Mouse (Mus musculus) neural tube, embryonic 15.5 days (tissue): ENCODE results near the gene Prkcb. TPM values are rescaled to one million over a fixed set of nuclear protein-coding genes. Genes with fewer than 3 reads are reported as not detected.
"Not testable (repeated sequence)": the region's sequence is repeated elsewhere in the genome, so short reads cannot be mapped to it uniquely, and the experiment has no call there.

Experiments
- ATAC-seq: fragments of 200-750 bp; cut with Nextera tagmentation; 2 replicates; pipeline ENCODE4 v1.8.0; 2017; ENCODE audit warnings: mild to moderate bottlenecking, moderate TSS enrichment, moderate library complexity; ENCODE audit not compliant: low FRiP score
- H3K27ac ChIP-seq: fragments of 300-500 bp; sonication (generic); replicated peaks from 2 replicates; pipeline ENCODE4 v1.5.1; 2015; ENCODE audit warnings: mild to moderate bottlenecking, inconsistent platforms
- H3K27me3 ChIP-seq: fragments of 300-500 bp; sonication (generic); replicated peaks from 2 replicates; pipeline ENCODE4 v1.6.1; 2015; ENCODE audit warnings: inconsistent platforms
- H3K36me3 ChIP-seq: fragments of 300-500 bp; sonication (generic); 2 replicates; pipeline ENCODE4 v1.6.1; 2015; ENCODE audit warnings: inconsistent platforms
- H3K4me1 ChIP-seq: fragments of 300-500 bp; sonication (generic); 2 replicates; pipeline ENCODE4 v1.6.1; 2015; ENCODE audit warnings: inconsistent platforms
- H3K4me2 ChIP-seq: fragments of 300-500 bp; sonication (generic); 2 replicates; pipeline ENCODE4 v1.6.1; 2015; ENCODE audit warnings: inconsistent platforms, mild to moderate bottlenecking, moderate library complexity
- H3K4me3 ChIP-seq: fragments of 300-500 bp; sonication (generic); replicated peaks from 2 replicates; pipeline ENCODE4 v1.5.1; 2015; ENCODE audit warnings: mild to moderate bottlenecking, inconsistent platforms
- H3K9ac ChIP-seq: fragments of 300-500 bp; sonication (generic); replicated peaks from 2 replicates; pipeline ENCODE4 v1.6.1; 2015; ENCODE audit warnings: mild to moderate bottlenecking, inconsistent platforms
- H3K9me3 ChIP-seq: fragments of 300-500 bp; sonication (generic); replicated peaks from 2 replicates; pipeline ENCODE4 v1.6.1; 2016; ENCODE audit warnings: inconsistent platforms
- whole genome bisulfite sequencing: fragments of 180-500 bp; shearing (Covaris S2); methylation state at CpG from one replicate; pipeline ENCODE4 v1.1.7; 2015; ENCODE audit warnings: mixed read lengths; 5-methylcytosine and 5-hydroxymethylcytosine counted together
- polyA plus RNA-seq: library from polyadenylated mRNA; unstranded; fragments of >200 nt; fragmentation: Nextera tagmentation; extraction: Ambion mirVana; gene quantifications from 2 replicates; pipeline ENCODE4 v1.2.1, GENCODE M21; 2015

Gene Prkcb
- polyA plus RNA-seq, result 134 and 150 TPM in 2 replicates

DNA sequence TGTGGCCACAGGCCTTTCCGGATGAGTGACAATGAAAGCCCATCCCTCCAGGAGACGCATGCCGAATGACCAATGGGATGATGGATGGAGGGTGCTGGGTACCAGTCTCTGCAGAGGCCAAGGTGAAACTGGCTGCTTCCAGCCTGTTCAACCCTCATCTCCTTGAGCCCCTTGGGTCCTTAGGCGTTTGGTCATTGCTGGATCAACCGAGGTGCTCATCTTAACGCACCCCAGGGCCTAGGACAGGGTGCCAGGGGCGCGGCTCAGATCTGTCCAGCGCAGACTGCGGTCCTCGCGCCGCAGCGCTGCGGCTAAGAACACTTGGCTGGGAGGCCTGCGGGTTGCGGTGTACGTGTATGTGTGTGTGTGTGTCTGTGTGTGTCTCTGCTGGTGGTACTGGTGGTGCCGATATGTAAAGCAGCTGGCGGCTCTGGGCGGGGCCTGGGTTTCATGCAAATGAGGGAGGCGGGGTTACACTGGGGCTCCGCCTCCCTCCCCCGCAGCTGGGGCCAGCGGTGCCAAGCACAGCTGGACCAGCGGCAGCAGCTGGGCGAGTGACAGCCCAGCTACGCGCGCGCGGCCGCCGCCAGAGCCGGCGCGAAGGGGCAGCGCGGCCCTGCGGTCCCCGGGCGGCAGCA, at the start of gene Prkcb:
Gene Prkcb (plus strand): TSS at position 147 of the 638 bp plus-strand sequence.
- Histone ChIP-seq H3K4me2 (peak within 1 kb of the TSS; percentile 89), H3K4me3 (peak within 1 kb of the TSS; percentile 73), H3K9me3 (no peaks in the 10 kb centered on the region), H3K36me3 (no peaks in the 10 kb centered on the region), H3K27ac (peak within 1 kb of the TSS; percentile 79), H3K4me1 (peaks cover 39% of the 10 kb centered on the region), H3K27me3 (no peaks in the 10 kb centered on the region), H3K9ac (peak within 1 kb of the TSS; percentile 78)
- WGBS, result 3% methylated on average over 39 of the region's 42 CpGs
- peak; percentile 96 for ATAC-seq

DNA sequence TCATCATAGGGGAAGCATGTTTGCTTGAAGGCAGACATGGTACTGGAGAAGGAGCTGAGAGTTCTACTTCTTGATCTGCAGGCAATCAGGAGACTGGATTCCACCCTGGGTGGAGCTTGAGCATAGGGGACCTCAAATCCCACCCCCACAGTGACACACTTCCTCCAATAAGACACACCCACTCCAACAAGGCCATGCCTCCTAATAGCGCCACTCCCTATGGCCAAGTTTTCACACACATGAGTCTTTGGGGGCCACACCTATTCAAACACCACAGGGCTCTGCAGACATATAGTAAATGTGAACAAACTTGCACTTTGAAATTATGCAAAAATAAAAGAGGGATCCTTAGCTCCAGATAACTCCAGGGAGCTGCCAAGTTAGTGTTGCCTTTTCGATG, 49.6 kb upstream of the Prkcb start:
- no peak overlapping the region for H3K4me2 ChIP-seq
- no peak overlapping the region for H3K9ac ChIP-seq
- H3K4me1 ChIP-seq, result no peaks in the 10 kb centered on the region
- no peak overlapping the region for H3K27ac ChIP-seq
- H3K9me3 ChIP-seq, result no peaks in the 10 kb centered on the region
- no peaks in the 10 kb centered on the region for H3K27me3 ChIP-seq
- no peak overlapping the region for H3K4me3 ChIP-seq
- no peaks in the 10 kb centered on the region for H3K36me3 ChIP-seq
- 94% methylated on average over 2 of the region's 2 CpGs for whole genome bisulfite sequencing
- ATAC-seq, result no peak

DNA sequence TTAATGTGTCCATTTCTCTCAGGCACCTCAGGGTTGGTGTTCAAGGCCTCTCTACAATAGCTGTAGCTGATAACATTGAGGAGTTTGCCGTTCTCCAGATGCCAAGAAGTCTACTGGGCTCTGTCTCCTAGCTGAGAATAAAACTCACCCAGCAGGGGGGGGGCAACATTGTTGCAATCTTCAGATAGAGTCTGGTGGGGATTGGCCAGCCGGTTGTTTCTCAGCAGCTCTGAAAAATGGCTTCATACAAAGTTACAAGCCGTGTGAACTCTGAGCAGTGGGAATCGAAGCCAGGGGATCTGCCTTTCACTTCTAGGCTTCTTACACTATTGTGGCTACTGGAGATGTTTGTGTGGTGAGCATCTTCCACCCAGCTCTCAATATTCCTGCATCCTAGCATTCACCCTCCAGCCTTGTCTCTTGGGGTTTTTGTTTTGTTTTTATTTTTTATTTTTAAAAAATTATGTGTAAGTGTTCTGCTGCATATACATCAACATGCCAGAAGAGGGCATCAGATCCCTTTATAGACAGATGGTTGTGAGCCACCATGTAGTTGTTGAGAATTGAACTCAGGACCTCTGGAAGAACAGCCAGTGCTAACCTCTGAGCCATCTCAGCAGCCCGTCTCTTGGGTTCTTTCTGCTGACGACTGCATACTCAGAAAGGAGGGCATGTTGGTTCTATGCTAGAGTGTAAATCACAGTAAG, 48.0 kb upstream of the Prkcb start:
- no peak overlapping the region for H3K9ac ChIP-seq
- no peaks in the 10 kb centered on the region for H3K4me1 ChIP-seq
- no peak overlapping the region for H3K4me2 ChIP-seq
- H3K27ac ChIP-seq, result no peak overlapping the region
- H3K9me3 ChIP-seq, result no peaks in the 10 kb centered on the region
- no peak overlapping the region for H3K4me3 ChIP-seq
- WGBS, result 77% methylated on average over 6 of the region's 6 CpGs
- no peaks in the 10 kb centered on the region for H3K27me3 ChIP-seq
- H3K36me3 ChIP-seq, result no peaks in the 10 kb centered on the region
- ATAC-seq, result no peak

DNA sequence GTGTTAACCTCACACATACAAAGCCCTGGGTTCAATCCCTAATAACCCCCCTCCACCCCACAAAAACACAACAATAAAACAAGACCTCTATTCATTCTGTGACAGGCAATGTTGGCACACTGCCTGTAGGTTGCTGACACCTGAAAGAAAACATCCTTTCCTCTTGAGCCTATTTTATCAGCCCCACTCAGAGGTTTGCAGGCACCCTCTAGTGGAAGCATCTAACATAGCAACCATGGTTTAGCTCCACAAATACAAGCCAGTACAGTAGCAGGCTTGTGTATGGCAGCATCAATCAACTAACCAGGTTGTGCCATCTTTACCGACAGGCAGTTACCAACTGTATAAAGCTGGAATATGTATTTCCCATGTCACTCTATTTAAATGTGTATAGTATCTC, 46.3 kb upstream of the Prkcb start:
- no peaks in the 10 kb centered on the region for H3K27me3 ChIP-seq
- WGBS, result 47% methylated on average over 1 of the region's 1 CpGs
- no peaks in the 10 kb centered on the region for H3K4me1 ChIP-seq
- no peak overlapping the region for H3K4me2 ChIP-seq
- ATAC-seq, result peak; percentile 46; the same call in 1 of the 2 replicates
- no peak overlapping the region for H3K4me3 ChIP-seq
- H3K9ac ChIP-seq, result no peak overlapping the region
- no peak overlapping the region for H3K27ac ChIP-seq
- no peaks in the 10 kb centered on the region for H3K9me3 ChIP-seq
- no peaks in the 10 kb centered on the region for H3K36me3 ChIP-seq

DNA sequence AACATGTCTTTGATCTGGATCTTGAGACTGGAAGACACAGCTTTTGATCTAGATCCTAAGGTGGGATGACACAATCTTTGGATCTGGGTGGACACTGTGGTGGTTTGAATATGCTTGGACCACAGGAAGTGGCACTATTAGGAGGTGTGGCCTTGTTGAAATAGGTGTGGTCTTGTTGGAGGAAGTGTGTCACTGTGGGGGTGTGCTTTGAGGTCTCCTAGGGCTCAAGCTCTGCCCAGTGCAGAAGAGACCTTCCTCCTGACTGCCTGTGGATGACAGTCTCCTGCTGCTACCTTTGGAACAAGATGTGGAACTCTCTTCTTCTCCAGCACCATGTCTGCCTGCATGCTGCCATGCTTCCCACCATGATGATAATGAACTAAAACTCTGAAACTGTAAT, 45.8 kb upstream of the Prkcb start:
- not testable (repeated sequence) for ATAC-seq, H3K4me1 ChIP-seq, H3K9me3 ChIP-seq, H3K4me3 ChIP-seq, H3K27me3 ChIP-seq, H3K9ac ChIP-seq, H3K27ac ChIP-seq, H3K36me3 ChIP-seq, H3K4me2 ChIP-seq

DNA sequence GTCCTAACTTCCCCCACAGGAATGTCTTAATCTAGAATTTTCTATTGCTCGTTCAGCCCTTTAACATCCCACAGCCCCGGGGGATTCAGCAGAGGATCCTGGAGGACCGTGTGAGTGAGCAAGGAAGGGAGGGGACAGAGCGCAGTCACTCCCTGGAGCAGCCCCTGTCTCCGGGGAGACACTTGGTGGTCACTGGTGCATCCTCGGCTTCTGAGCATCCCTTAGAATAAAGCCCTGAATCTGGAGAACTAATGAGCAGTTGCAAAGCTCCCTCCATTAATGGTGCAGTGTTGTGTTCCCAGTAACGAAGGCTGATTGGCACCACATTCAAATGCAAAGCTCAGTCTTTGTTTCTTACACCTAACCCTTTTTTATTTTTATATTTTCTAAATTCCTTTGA, 44.4 kb upstream of the Prkcb start:
- no peak overlapping the region for H3K9ac ChIP-seq
- WGBS, result 40% methylated on average over 7 of the region's 7 CpGs
- H3K4me2 ChIP-seq, result no peak overlapping the region
- peak overlapping the region; percentile 33 for H3K27ac ChIP-seq
- no peaks in the 10 kb centered on the region for H3K36me3 ChIP-seq
- no peak overlapping the region for H3K4me3 ChIP-seq
- peak; percentile 84 for ATAC-seq
- H3K27me3 ChIP-seq, result no peaks in the 10 kb centered on the region
- no peaks in the 10 kb centered on the region for H3K9me3 ChIP-seq
- no peaks in the 10 kb centered on the region for H3K4me1 ChIP-seq

DNA sequence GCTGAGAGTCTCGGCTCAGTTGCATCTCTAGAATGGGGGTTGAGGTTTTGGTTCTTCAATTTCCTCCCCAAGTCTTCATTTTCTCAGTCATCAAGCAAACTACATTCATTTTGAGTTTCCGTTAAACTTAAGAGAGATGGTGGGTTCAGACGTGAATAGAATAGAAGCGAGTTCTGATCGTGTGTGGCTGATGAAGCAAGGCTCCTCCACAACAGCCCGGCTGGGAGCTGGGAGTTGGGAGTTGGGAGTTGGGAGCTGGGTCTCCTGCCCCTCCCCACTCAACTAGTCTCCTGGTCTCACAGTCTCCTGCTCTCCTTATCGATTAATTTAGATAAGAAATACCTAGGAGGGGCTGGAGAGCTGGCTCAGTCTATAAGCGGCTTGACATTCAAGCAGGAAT, 44.0 kb upstream of the Prkcb start:
- Histone ChIP-seq H3K27ac (peak overlapping the region; percentile 33; the same call in 1 of the 2 replicates), H3K36me3 (no peaks in the 10 kb centered on the region), H3K27me3 (no peaks in the 10 kb centered on the region), H3K4me2 (no peak overlapping the region), H3K9me3 (no peaks in the 10 kb centered on the region), H3K4me1 (no peaks in the 10 kb centered on the region), H3K4me3 (no peak overlapping the region), H3K9ac (no peak overlapping the region)
- WGBS, result 71% methylated on average over 8 of the region's 8 CpGs
- ATAC-seq, result no peak

DNA sequence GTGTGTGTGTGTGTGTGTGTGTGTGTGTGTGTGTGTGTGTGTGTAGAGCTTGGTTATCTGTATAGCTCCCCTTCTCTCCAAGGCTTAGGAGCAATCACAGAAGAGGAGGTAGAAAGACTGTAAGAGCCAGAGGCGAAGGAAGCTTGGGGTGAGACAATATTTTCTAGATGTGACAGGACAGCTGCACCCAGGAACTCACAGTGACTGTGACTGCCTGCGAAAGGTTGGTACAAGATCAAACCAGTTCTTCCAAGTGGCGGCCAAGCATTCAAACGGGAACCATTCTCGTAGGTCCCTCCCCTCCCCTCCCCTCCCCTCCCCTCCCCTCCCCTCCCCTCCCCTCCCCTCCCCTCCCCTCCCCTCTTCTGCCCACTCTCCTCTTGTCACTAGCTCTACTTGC, 42.6 kb upstream of the Prkcb start:
- no peak overlapping the region for H3K4me3 ChIP-seq
- H3K9ac ChIP-seq, result no peak overlapping the region
- H3K4me2 ChIP-seq, result no peak overlapping the region
- ATAC-seq, result no peak
- H3K27ac ChIP-seq, result no peak overlapping the region
- 55% methylated on average over 4 of the region's 5 CpGs for WGBS
- no peaks in the 10 kb centered on the region for H3K36me3 ChIP-seq
- H3K27me3 ChIP-seq, result no peaks in the 10 kb centered on the region
- H3K4me1 ChIP-seq, result no peaks in the 10 kb centered on the region
- no peaks in the 10 kb centered on the region for H3K9me3 ChIP-seq

DNA sequence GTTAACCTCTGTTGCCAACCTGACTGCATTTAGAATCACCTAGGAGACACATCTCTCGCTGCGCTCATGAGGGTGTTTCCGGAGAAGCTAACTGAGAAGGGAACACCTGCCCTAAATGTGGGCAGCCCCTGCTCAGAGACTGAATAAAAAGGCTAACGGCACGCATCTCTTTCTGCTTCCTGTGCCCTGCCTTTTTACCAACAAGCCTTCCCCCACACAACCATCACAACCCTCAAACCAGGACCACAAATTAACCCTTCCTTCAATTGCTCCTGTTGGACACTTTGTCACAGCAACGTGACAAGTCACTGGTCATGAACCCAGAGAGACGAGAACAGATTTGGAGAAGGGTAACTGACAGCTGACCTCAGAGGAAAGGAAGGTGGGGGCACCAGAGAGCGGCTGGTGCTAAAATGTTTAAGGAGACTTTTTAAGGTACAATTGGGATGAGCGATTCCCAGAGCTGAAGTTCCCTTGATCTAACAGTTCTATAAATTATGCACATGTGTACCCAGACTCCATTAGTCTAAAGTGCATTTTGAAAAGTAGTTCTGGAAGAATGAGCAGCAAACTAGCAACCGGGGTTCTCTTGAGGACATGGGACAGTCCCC, 41.2 kb upstream of the Prkcb start:
- Histone ChIP-seq H3K4me1 (no peaks in the 10 kb centered on the region), H3K4me2 (no peak overlapping the region), H3K27ac (no peak overlapping the region), H3K36me3 (no peaks in the 10 kb centered on the region), H3K9ac (no peak overlapping the region), H3K4me3 (no peak overlapping the region), H3K9me3 (no peaks in the 10 kb centered on the region), H3K27me3 (no peaks in the 10 kb centered on the region)
- no peak for ATAC-seq
- 75% methylated on average over 10 of the region's 10 CpGs for WGBS

- 92% methylated on average over 9 of the region's 9 CpGs for WGBS
- Histone ChIP-seq H3K27me3 (no peaks in the 10 kb centered on the region), H3K36me3 (no peaks in the 10 kb centered on the region), H3K4me2 (no peak overlapping the region), H3K27ac (no peak overlapping the region), H3K9ac (no peak overlapping the region), H3K4me1 (no peaks in the 10 kb centered on the region), H3K4me3 (no peak overlapping the region), H3K9me3 (no peaks in the 10 kb centered on the region)
- ATAC-seq, result no peak
Measured at GRCm38 (mm10) chr7:122249321-122249821, 39.2 kb upstream of the Prkcb start.

GRCm38 (mm10) chr7:122251197-122252011, 37.1 kb upstream of the Prkcb start:
- Histone ChIP-seq H3K27ac (no peak overlapping the region), H3K9ac (no peak overlapping the region), H3K4me2 (peak overlapping the region; percentile 38), H3K9me3 (no peaks in the 10 kb centered on the region), H3K27me3 (no peaks in the 10 kb centered on the region), H3K4me1 (no peaks in the 10 kb centered on the region), H3K36me3 (no peaks in the 10 kb centered on the region), H3K4me3 (no peak overlapping the region)
- peak; percentile 47; the same call in 1 of the 2 replicates for ATAC-seq
- 30% methylated on average over 21 of the region's 21 CpGs for WGBS
